Mouse (Mus musculus): Measurements from ENCODE around the gene Zfp655.
"Not testable (repeated sequence)": the region's sequence is repeated elsewhere in the genome, so short reads cannot be mapped to it uniquely, and the experiment has no call there.

The Zfp655 gene

DNA sequence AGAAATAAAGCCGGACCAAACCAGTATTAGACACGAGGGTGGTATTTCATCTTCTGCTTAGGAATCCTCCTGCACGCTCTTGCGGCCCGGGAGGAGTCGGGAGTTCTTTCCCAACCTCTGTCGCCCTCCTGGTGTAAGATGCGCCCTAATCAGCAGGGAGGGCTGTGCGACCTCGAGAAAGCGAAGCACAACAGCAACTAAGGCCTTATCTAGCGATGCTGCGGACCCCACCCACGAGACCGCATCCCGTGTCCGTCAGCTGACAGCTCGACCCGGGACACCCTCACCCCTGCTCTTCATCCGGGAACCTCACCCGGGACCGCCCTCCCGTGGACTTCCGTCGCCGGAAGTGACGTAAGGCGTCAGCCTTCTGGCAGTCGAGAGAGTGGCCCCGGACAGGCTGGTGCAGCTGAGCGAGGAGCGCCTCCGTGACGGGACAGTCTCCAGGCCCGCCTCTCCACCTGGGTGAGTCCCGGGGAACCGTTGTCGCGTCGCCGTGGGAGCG lies at the start of gene Zfp655:
Zfp655 (plus strand) TSS at position 349 of the 505 bp plus-strand sequence.
- DNase-seq, result peak; percentile 96

DNA sequence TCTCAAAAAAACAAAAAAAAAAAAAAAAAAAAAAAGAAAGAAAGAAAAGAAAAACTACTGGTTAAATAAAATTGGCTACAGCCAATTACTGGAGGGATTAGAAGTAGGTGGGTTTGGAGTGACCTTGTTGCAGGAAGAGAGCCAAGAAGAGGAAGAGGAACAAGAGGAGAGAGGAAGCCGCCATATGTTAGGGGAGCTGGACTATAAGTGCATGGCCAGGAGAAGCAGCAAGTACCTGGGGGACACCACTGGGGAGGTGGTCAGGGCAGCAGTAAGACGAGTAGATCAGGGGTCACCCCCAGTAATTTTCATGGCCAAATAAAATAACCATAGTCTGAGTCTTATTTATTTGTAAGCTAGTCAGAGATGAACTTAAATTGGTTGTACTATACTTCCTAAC lies 46.3 kb upstream of the Zfp655 start:
- DNase-seq, result no peak

GRCm38 (mm10) chr5:145189416-145189815 lies 42.1 kb upstream of the Zfp655 start:
- DNase-seq, result no peak

GRCm38 (mm10) chr5:145190373-145190772 lies 41.1 kb upstream of the Zfp655 start:
- DNase-seq, result no peak

DNA sequence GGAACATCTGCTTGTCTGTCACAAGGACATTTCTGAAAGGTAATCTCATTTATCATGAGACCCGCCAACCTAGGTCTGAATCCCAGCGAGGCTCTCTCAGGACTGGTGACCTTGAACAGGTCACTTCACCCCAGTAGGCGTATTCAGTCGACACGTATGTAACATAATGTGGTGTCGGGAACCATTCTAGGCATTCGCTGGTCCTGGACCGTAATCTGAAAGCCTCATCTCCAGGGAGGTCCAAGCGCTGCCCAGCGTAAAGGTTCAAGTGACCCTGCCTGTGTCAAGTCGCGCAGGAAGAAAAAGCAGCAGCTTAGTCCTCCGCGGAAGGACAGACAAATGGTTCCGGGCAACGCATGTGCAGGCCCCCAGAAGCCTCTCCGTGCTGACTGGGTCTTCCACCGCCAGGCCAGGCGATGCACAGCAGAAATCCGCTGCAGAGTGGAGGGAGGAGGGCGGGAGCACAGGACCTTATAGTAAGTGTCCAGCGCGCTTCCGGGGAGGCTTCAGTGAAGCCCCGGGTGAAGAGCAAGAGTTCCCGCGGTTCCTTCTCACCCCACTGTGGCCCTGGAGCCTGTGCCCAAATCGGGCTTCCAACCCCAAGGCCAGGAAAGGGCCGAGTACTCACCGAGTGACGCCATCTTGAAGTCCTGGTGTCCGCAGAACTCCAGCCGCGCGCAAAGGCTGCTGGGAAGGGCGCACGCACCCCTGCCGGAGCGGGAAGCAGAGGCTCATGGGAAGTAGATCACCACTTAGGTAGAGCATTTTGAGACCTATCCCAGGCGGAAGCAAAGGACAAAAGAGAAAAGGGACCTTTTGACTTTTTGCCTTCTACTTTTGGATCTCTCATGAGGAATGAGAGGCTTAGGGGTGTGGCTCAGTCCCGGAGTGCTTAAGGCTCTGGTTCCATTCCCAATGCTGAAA lies 40.4 kb upstream of the Zfp655 start:
- DNase-seq, result peak; percentile 87

DNA sequence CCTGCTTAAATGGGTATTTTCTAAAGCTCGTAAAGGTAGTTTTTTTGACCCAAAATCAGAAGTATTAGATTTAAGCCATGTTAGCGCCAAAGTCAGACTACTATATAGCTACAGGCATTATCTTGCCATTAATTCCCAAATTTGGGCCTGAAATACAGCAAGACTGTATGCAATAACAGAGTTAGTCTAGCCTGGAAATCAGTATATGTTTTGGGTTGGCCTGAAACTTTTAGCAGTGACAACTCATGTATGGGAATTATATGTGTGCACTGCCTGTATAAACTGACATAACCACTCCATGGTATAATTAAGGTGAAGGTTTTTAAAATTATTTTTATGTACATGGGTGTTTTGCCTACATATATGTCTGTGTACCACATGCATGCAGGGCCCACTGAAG lies 39.6 kb upstream of the Zfp655 start, which contains the start of gene Atp5j2:
Atp5j2 (minus strand) TSS at position 101 of the 400 bp plus-strand sequence.
- no peak for DNase-seq

- no peak for DNase-seq
Measured at GRCm38 (mm10) chr5:145200387-145200786, 31.1 kb upstream of the Zfp655 start.

DNA sequence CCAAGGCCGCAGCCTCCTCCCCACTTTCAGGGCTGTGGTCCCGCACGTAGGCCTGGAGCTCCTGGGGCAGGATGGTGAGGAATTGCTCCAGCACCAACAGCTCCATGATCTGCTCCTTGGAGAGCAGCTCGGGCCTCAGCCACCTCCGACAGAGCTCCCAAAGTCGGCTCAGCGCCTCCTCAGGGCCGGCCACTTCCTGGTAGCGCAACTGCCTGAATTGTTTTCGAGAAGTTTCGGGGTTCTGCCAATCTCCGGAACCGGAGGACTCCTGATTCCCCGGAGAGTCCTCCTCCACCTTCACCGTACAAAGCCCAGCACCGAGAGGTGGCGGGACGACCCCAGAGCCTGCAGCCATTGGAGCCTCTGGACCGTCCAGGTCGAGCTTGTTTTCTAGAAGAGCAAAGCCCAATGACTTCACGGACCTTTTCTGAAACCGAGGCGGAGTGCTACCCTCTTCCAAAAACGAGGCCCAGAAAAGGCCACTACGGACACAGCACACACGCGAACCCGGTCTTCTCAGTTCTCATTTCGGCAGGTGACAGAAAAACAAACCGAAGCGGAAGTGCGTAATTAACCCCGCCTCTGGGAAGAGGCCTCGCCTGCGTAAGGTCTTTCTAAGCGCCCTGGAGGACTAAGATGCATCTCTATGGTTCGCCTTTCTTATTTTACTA lies 30.1 kb upstream of the Zfp655 start, which contains the start of gene Zkscan14:
Zkscan14 (minus strand) TSS at position 548 of the 671 bp plus-strand sequence.
- peak; percentile 74 for DNase-seq

DNA sequence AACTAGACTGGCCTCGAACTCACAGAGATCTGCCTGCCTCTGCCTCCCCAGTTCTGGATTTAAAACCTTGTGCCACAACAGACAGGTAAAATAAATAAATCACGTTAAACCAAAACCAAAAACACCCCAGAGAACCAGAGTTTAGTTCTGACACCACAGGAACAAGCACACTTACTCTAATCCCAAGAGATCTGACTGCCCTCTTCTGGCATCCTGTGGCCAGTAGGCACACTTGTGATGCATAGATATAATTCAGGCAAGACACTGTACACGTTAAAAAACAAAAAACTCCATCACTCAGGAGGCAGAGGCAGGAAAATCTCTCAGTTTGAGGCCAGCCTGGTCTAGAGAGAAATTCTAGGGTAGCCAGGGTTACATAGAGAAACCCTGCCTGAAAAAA lies 29.1 kb upstream of the Zfp655 start:
- no peak for DNase-seq

DNA sequence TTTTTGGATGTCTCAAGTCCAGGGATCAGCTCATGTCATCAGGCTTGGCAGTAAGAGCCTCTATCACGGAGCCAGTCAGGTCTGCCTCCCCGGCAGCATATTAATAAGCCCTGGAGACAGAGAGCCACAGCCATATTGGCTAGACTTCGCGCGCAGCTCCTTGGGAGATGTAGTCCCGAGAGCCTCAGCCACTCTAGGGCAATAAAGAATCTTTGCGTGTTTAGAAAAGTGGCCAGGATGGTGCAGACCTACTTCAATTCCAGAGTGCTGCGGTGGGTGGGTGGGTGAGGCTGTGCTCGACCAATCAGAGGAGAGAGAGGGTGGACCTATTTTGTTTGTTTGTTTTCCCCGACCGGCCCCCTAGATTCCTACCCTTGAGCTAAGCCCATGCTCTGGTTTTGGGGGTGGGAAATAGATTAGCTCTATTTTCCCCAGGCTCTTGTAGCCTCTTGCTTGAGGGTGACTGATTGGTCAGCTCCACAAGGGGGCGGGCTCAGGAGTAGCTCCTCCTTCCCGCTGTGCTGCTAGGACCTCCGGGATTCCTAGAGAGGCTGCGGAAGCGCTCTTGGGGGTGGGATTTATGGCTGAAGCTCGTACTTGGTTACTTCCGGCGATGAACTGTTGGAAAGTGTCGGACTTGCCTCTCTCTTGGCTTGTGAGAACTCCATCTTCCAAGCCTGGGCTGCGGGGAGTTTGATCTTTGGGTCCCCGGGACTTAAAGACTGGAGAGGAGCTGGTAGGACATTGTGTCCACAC lies 27.4 kb upstream of the Zfp655 start, which contains the start of gene Zkscan5:
Zkscan5 (plus strand) TSS at position 627 of the 756 bp plus-strand sequence.
- DNase-seq, result peak; percentile 97

GRCm38 (mm10) chr5:145205041-145205440 lies 26.5 kb upstream of the Zfp655 start:
- DNase-seq, result no peak

- no peak for DNase-seq
Measured at GRCm38 (mm10) chr5:145207385-145207784, 24.1 kb upstream of the Zfp655 start.

DNA sequence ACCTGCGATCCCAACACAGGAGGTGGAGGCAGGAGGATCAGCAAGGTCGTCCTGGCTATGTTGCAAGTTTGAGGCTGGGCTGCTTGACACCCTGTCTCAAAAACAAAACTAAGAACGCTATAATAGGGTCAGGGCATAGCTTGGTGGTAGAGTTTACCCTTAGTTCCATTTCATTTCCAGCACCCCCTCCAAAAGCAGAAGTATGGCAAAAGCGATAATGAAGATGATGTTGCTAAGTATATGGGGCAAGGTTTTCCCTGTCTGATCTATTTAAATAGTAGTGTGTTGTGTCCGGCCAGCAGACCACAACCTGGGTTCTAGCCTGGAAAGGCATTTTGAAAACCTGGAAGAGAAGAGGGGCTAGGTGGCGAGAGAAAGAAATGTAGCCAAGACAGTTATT lies 23.6 kb upstream of the Zfp655 start:
- no peak for DNase-seq

GRCm38 (mm10) chr5:145208391-145208790 lies 23.1 kb upstream of the Zfp655 start:
- not testable (repeated sequence) for DNase-seq

DNA sequence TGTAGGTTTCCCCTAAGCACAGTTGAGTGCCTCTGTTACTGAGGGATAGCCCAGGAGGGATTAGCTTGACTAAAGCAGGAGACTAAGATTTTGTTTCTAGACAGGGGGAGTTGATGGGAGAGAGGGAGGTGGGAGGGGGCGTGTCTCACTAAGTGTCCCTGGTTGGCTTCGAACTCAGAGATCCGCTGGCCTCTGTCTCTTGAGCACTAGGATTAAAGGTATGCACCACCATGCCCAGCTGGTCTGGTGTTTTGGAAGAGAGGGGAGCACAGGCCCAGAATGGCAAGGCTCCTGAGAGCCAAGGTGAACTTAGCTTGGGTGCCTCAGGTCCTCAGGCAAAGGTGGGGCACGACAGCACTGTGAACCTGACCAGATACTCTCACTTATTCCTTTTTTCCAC lies 20.2 kb upstream of the Zfp655 start:
- no peak for DNase-seq

GRCm38 (mm10) chr5:145212216-145212615 lies 19.3 kb upstream of the Zfp655 start:
- DNase-seq, result no peak

DNA sequence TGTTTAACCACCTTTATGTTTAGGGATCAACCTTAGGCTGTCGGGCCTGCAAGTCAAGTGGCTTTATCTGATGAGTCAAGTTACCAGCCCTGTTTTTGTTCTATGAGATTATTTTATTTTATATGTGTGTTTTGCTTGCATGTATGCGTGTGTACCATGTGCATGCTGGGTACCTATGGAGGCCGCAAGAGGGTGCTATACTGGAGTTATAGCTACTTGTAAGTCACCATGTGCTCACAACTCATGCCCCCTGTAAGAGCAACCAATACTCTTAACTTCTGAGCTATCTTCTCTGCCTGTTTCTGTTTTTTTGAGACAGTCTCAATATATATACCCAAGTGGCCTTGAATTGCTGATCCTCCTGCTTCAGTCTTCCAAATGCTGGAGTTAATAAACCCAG lies 18.0 kb upstream of the Zfp655 start:
- no peak for DNase-seq

- DNase-seq, result no peak
Measured at GRCm38 (mm10) chr5:145214679-145215078, 16.8 kb upstream of the Zfp655 start.

- no peak for DNase-seq
Measured at GRCm38 (mm10) chr5:145217746-145218145, 13.8 kb upstream of the Zfp655 start.

DNA sequence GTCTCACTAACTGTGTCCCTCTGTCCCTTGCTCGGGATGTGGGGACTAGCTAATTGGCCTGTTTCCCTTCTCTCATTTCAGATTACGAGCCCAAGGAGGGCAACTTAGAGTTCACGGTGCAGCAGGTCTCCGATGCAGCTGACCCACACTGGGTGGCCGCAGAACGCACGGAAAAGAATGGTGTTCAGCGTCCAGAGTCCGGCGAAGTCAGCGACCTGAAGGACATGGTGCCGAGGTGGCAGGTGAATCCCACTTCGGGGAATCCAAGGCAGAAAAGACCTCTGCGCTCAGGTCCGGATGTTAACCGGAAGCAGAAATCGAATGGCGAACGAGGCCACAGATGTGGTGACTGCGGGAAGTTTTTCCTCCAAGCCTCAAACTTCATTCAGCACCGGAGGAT lies 13.3 kb upstream of the Zfp655 start:
- DNase-seq, result no peak

- no peak for DNase-seq
Measured at GRCm38 (mm10) chr5:145218671-145219070, 12.8 kb upstream of the Zfp655 start.

DNA sequence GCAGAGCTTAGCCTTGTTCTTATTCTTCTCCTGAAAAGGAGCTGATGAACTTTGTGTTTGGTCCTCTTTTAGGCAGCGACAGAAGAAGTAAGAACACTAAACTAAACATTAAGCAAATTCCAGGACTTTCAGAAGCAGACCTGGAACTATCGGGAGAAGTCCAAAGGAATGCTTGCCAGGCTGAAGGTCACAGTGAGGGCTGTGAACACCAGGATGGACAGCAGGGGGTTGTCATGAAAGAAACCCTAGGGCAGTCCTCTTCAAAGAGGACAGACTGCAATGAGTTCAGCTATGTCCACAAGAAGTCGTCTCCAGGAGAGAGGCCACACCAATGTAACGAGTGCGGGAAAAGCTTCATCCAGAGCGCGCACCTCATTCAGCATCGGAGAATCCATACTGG lies 11.5 kb upstream of the Zfp655 start:
- DNase-seq, result no peak

DNA sequence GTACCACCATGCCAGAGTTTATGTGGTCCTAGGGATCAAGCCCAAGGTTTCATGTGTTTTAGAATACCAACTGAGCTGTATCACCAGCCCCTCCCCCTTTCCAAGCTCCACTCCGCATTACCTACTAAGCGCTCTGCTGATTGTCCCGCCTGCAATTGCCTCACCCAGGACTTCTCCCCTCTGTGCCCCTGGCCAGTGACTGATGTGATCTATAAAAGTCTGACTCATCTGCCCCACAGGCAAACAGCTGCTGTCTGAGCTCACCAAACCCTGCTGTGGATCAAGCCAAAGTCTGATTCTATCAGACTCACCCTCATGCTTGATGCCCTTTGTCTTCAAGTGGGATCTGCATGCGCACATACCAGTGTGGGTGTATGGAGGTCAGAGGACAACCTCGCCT lies 8.7 kb upstream of the Zfp655 start:
- no peak for DNase-seq

Data from thymus, postnatal 25 days (tissue).